Mouse (Mus musculus): Measurements from ENCODE around the gene Rgs11.

The Rgs11 gene

DNA sequence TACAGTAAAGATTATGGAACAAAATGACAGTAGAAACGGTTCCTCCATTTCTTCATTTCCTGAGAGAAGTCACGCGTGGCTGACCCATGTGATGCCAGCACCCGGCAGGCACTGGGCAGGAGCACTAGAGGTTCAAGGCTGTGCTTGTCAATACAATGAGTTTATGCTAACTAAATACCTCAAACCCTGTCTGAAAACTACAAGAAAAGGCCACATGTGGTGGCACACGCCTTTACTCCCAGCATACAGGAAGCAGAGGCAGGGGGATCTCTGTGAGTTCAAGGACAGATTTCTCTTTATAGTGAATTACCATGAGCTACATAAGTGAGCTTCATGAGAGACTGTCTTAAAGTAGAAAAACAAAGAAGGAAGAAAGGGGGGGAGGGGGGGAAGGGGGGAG is 28.4 kb downstream of the Rgs11 start:
- DNase-seq (ENCODE audit: low spot score): no peak

DNA sequence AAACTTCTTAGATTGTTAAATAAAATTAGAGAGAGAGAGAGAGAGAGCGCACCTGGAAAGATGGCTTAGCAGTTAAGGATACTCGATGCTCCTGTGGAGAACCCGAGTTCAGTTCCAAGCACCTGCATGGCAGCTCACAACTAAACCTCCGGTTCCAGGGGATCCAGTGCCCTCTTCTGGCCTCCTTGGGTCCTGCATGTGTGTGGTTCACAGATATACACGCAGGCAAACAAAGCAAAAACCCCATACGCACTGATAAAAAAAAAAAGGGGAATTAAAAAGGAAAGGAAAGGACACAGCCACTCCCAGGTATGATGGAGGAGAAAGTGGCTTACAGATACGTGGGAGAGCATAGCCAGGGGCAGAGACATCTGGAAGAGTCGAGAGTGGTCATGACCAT is 30.1 kb downstream of the Rgs11 start:
- DNase-seq (ENCODE audit: low spot score): no peak

DNA sequence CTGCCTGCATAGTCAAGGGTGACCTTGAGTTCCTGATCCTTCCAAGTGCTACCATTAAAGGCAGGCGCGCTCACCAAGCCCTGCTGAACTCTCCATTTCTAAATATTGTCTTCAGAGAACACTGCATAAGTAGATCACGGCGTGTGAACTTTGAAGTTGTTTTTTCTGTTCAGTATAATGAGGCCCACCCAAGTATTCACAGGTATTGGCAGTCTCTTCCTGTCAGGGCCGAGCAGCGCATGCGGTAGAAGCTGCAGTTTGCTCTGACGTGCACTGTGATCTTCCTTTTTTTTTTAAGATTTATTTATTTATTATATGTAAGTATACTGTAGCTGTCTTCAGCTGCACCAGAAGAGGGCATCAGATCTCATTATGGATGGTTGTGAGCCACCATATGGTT is 31.6 kb downstream of the Rgs11 start:
- DNase-seq (ENCODE audit: low spot score): no peak

DNA sequence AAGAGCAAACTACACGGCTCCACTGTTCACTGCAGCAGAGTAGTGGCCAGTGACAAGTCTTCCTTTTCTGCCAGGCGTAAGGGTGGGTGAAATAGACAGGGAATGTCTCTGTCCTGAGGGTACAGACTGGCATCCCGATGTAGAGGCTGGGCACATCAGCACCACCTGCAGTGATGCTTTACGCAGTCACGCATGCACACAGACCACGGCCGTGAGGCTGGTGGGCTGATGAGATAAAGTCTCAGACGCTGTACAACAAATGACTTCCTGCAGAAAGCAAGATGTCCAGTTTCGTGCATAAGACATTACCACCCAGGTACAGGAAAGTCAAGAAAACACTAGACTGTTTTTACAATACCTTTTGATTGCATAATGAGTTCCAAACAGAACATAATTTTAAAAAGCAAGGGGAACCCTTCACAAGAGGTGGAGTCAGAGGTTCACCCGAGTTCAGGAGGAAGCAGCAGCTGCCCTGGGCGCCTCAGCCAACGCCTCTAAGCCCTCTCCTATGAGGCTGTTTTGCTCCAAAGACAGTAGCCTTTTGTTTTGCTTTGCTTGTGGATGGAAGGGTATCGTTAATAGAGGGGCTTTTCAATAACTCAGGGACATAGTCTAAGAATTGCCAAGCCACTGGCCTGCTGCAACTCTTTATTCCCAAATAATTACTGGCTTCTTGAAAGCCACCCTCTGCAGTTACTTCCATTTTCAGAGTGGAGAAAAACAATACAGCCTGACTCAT is 32.5 kb downstream of the Rgs11 start:
- DNase-seq (ENCODE audit: low spot score): no peak

DNA sequence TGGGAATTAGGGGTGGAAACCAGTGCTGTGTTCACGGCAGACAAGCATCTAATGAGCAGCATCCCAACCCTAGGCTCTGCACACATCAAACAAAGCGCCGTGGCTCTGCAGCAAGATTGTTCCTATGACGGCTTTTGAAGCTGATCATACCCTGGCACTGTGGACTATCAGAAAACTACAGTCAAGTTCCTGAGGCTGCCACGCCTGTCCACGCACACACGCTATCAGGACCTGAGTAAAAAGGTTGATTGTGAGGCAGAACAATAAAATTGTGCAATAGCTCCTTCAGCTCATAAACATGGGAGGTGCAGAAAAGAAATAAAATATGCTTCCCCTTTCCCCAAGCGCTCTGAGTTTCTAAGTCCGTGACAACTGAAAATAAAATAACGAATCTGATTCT is 34.9 kb downstream of the Rgs11 start:
- DNase-seq (ENCODE audit: low spot score): no peak

DNA sequence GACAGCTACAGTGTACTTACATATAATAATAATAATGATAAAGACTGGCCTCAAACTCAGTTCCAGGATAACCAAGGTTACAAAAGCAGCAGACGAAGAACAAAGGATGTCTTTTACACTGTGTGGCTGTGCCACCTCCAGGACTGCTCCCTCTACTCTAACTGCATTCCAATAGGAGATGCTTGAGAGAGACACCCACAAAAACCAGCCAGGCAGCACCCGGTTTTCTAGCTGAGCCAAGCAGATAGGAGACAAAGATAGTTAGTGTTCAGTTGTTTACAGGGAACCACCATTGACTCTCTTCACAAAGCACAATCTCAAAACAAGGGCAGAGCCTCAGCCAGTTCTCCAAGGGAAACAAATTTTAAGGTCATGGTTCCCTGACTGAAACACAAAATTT is 36.8 kb downstream of the Rgs11 start:
- DNase-seq (ENCODE audit: low spot score): no peak

DNA sequence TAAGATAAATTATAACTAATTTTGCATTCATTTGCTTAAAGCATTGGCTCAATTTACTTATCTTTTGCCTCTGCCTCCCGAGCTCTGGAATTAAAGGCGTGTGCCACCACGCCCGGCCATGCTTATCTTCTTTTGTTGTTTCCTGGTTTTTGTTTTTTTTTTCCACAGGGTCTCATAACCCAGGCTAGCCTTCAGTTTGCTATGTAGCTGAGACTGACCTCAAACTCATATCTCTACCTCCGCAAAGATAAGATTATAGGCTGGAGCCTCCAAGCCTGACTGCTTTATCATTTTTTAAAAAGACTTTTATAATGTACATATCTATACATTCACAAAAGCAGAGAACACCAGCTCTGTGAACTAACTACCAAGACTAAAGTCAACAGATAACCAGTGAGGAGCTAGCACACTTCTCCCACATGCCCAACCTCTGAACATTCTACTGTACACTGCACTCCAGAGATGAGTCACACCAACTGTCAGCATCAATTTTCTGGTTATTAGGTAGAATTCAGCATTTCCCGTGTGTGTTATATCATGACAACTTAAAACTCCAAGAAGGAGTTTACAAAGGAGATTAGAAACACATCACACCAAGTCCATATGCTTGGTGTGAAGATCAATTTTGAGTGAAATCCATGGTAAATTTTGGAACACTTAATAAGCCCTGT is 37.5 kb downstream of the Rgs11 start:
- no peak for DNase-seq (ENCODE audit: low spot score)

DNA sequence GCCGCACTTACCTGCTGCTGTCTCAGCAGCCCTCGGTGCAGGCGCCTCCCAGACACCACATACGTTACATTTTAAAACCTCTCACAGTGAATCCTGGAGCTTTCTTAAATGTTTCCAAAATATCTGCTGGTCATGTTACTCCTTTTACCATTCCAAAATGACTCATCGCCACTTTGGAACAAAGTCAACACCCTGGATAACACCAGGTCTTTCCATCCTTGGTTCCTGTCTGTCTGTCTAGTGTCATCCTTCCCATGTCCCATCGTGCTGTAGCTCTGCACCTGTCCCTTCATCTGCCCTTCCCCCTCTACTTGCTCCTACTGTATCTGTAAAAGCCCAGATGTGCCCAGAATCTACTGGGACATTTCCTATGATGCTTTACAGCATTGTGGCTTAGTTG is 38.2 kb downstream of the Rgs11 start:
- no peak for DNase-seq (ENCODE audit: low spot score)

DNA sequence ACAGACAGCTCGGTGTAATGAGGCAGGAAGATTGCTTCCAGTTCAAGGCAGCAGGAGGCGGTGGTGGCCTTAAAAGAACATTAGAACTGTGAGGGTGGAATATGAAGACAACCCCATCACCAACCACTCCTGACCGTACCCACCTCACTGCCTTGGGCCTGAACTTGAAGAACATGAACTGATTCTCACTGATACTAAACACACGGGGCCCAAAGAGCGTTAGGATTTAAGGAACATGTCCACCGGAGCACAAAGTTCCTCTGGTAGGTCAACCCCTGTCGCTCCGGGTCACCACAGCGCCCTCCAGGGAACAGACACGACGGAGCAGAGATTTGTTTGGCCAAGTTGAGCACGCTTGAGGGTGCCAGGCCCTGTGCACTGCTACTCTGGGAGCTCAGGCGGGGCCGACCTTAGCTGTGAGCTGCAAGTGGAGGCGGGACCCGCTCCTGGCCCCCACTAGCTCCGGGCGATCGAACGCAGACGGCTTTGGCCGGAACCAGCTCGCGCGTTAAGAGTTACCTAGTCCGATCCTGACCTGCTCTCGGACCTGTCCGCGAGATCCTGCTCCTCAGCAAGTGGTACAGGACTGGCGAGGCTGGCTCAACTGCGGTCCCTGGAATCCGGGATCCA is 40.8 kb downstream of the Rgs11 start:
- peak; percentile 65 for DNase-seq (ENCODE audit: low spot score)

DNA sequence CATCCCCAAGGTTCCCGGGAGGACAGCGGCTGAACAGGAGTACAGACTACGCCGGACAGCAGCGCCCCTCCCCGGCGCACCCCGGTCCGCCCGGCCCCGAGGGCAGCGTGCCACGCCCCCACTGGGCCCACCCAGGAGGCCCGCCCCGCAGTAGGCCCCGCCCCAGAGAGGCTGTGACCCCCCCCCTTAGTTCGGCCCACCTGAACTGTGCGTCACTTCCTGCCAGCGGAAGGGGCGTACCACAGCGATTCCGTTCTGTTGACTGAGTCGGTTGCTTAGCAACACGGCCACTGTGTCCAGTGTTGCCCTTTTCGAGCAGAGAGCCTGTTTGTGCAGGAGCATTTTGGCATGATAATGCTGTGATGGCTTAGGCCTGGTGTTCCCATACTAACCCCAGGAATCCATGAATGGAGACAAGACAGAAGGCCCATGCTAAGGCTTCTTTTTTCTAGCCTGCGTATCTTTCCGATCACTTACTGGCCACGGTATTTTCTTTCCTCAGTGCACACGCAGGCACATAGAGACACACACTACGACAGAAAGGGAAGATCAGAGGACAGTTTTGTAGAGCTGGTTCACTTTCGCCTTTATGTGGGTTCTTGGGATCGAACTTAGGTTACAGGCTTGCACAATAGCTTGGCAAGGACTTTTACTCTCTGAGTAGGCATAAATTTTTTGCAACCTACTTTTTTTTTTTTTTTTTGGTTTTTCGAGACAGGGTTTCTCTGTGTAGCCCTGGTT is 41.5 kb downstream of the Rgs11 start, which contains the start of gene Fam234a:
Gene Fam234a (minus strand): TSS at position 142 of the 741 bp plus-strand sequence.
- DNase-seq (ENCODE audit: low spot score): peak; percentile 94

DNA sequence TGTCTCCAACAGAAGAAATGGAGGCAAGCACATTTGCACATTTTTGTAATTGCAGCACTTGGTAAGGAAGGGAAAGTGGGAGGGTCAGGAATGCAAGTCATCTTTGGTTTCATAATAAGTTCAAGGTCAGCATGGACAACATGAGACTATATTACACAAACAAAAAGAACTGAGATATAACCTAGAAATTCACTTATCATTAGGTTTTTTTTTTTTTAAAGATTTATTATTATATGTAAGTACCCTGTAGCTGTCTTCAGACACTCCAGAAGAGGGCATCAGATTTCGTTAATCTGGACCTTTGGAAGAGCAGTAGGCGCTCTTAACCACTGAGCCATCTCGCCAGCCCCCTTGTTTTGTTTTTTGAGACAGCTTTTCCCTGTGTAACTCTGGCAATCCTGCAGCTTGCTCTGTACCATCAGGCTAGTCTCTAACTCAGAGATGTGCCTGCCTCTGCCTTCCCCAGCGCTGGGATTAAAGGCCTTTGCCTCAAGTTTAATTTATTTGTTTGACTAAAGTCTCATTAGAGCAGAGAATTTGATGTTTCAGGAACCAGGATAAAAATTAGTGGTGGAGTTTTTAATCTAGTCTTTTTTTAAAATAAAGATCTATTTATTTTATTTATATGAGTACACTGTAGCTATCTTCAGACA is 49.3 kb downstream of the Rgs11 start:
- DNase-seq (ENCODE audit: low spot score): no peak

DNA sequence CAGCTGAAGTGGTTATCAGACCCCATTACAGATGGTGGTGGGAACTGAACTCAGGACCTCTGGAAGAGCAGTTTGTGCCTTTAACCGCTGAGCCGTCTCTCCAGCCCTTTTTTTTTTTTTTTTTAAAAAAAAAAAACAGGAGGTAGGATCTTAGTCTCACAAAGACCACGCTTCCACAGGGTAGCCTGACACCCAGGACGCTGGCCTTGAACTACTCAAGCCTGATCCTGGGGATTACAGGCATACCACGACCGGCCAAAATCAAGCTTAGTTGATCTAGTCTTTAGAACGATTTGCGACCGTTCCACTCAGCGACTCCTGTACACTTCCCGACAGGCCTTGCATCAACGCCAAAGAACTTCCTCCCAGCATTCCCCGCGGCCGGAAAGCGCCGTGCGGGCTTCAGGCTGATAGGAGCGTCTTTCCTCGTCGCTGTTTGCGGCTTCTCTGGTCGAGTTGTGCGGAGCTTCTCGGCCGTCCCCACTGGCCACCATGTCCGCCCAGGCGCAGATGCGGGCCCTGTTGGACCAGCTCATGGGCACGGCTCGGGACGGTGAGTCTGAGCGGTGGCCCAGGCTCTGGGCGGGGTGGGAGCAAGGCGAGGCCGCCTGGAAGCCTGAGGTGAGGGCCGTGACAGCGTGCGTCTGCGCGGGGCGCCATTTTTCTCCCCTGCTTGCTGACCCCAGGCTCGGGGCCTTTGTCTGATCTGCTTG is 49.9 kb downstream of the Rgs11 start, which contains the start of gene Luc7l:
Gene Luc7l (plus strand): TSS at position 358 of the 713 bp plus-strand sequence.
- DNase-seq (ENCODE audit: low spot score): peak; percentile 88

DNA sequence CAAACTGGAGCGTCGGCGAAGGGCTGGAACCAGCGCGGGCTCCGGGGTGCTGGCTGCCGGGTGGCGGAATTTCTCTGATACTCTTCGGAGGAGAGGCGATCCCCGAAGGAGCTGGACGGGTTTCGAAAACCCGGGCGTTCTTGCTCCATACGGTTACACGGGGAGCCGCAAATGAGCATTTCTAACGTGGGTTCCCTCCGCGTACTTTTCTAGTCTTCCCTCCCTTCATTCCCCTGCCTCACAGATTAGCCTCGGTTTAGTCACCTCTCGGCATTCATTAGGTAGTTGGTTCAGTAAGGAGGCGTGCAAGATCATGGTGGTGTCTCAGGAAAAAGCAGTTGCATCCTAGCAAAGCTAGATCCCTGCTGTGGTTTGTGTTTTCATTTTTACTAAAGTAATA is 50.6 kb downstream of the Rgs11 start:
- DNase-seq (ENCODE audit: low spot score): no peak

DNA sequence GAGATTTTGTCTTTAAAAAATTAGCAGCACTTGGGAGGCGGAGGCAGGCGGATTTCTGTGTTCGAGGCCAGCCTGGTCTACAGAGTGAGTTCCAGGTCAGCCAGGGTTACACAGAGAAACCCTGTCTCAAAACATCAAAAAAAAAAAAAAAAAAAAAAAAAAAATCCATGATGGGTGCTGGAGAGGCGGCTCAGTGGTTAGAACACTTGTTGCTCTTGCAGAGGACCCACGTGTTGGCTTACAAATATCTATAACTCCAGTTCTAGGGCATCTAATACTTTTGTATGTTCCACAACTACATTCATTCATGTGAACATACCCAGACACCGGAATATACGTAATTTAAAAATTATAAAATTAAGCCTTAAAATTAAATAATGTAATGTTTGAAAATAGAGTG is 52.6 kb downstream of the Rgs11 start:
- DNase-seq (ENCODE audit: low spot score): no peak

Measured in ovary, adult 18-20 months (tissue).